Mouse (Mus musculus) neural tube, embryonic 14.5 days (tissue): ENCODE results near the gene 9130019O22Rik. TPM values are rescaled to one million over a fixed set of nuclear protein-coding genes. Genes with fewer than 3 reads are reported as not detected.
"Not testable (repeated sequence)": the region's sequence is repeated elsewhere in the genome, so short reads cannot be mapped to it uniquely, and the experiment has no call there.

Experiments used
- ATAC-seq: fragments of 200-750 bp; cut with Nextera tagmentation; 2 replicates; pipeline ENCODE4 v1.8.0; 2017; ENCODE audit warnings: low read depth, mild to moderate bottlenecking, moderate TSS enrichment, moderate library complexity
- H3K27ac ChIP-seq: fragments of 300-500 bp; sonication (generic); 2 replicates; pipeline ENCODE4 v1.5.1; 2014; ENCODE audit warnings: low read depth, mild to moderate bottlenecking, control low read depth, low read length, moderate library complexity, mixed read lengths
- H3K27me3 ChIP-seq: fragments of 300-500 bp; sonication (generic); 2 replicates; pipeline ENCODE4 v1.6.1; 2014; ENCODE audit warnings: low read length; ENCODE audit not compliant: control insufficient read depth, insufficient read depth
- H3K36me3 ChIP-seq: fragments of 300-500 bp; sonication (generic); 2 replicates; pipeline ENCODE4 v1.6.1; 2014; ENCODE audit warnings: low read length, mixed read lengths; ENCODE audit not compliant: control insufficient read depth, insufficient read depth
- H3K4me1 ChIP-seq: fragments of 300-500 bp; sonication (generic); 2 replicates; pipeline ENCODE4 v1.6.1; 2014; ENCODE audit warnings: low read length; ENCODE audit not compliant: control insufficient read depth, insufficient read depth
- H3K4me2 ChIP-seq: fragments of 300-500 bp; sonication (generic); 2 replicates; pipeline ENCODE4 v1.6.1; 2014; ENCODE audit warnings: mild to moderate bottlenecking, low read depth, low read length, control low read depth
- H3K4me3 ChIP-seq: fragments of 300-500 bp; sonication (generic); 2 replicates; pipeline ENCODE4 v1.5.1; 2014; ENCODE audit warnings: low read depth, low read length, control low read depth, mixed read lengths
- H3K9ac ChIP-seq: fragments of 300-500 bp; sonication (generic); replicated peaks from 2 replicates; pipeline ENCODE4 v1.6.1; 2014; ENCODE audit warnings: low read depth, mild to moderate bottlenecking, control low read depth, low read length, mixed read lengths
- H3K9me3 ChIP-seq: fragments of 300-500 bp; sonication (generic); 2 replicates; pipeline ENCODE4 v1.6.1; 2016; ENCODE audit warnings: low read length; ENCODE audit not compliant: control insufficient read depth
- WGBS: fragments of 180-500 bp; shearing (Covaris S2); extraction: QIAGEN DNeasy Blood & Tissue Kit; methylation state at CpG from one replicate; pipeline ENCODE4 v1.1.7; 2014; 5-methylcytosine and 5-hydroxymethylcytosine counted together
- polyA plus RNA-seq: library from polyadenylated mRNA; unstranded; fragments of >200 nt; fragmentation: Nextera tagmentation; extraction: Ambion mirVana; gene quantifications from 2 replicates; pipeline ENCODE4 v1.2.1, GENCODE M21; 2014

9130019O22Rik gene
- polyA plus RNA-seq, 1 experiment from 2014 or later, result 5.6 TPM

GRCm38 (mm10) chr7:127406002-127406987, 19.3 kb upstream of the 9130019O22Rik start, which contains the start of gene Zfp764:
Gene Zfp764, minus strand, starts transcription at chr7:127406822.
- peak within 1 kb of the TSS; percentile 45 for H3K4me3 ChIP-seq
- H3K4me1 ChIP-seq, H3K36me3 ChIP-seq, H3K9me3 ChIP-seq, H3K27me3 ChIP-seq: not testable (repeated sequence)
- 5% methylated on average over 39 of the region's 40 CpGs for WGBS
- peak within 1 kb of the TSS; percentile 79 for H3K4me2 ChIP-seq
- peak; percentile 86 for ATAC-seq
- H3K9ac ChIP-seq, result peak within 1 kb of the TSS; percentile 67
- peak within 1 kb of the TSS; percentile 35 for H3K27ac ChIP-seq

GRCm38 (mm10) chr7:127404101-127404500, 17.1 kb upstream of the 9130019O22Rik start:
- not testable (repeated sequence) for H3K4me3 ChIP-seq, H3K27me3 ChIP-seq, H3K9ac ChIP-seq, ATAC-seq, H3K36me3 ChIP-seq, H3K9me3 ChIP-seq, H3K27ac ChIP-seq, H3K4me1 ChIP-seq, H3K4me2 ChIP-seq
- 97% methylated on average over 6 of the region's 6 CpGs for WGBS

GRCm38 (mm10) chr7:127402980-127403379, 16.0 kb upstream of the 9130019O22Rik start:
- H3K9ac ChIP-seq, result no peak overlapping the region
- H3K27me3 ChIP-seq, result no peaks in the 10 kb centered on the region
- no peak overlapping the region for H3K27ac ChIP-seq
- ATAC-seq, result no peak
- H3K36me3 ChIP-seq, result no peaks in the 10 kb centered on the region
- 49% methylated on average over 2 of the region's 2 CpGs for WGBS
- H3K4me2 ChIP-seq, result no peak overlapping the region
- no peaks in the 10 kb centered on the region for H3K9me3 ChIP-seq
- H3K4me1 ChIP-seq, result no peaks in the 10 kb centered on the region
- H3K4me3 ChIP-seq, result no peak overlapping the region

GRCm38 (mm10) chr7:127400355-127400754, 13.4 kb upstream of the 9130019O22Rik start:
- H3K36me3 ChIP-seq, result no peaks in the 10 kb centered on the region
- WGBS, result 68% methylated on average over 3 of the region's 3 CpGs
- no peak overlapping the region for H3K27ac ChIP-seq
- no peaks in the 10 kb centered on the region for H3K9me3 ChIP-seq
- no peaks in the 10 kb centered on the region for H3K4me1 ChIP-seq
- no peak overlapping the region for H3K4me3 ChIP-seq
- no peaks in the 10 kb centered on the region for H3K27me3 ChIP-seq
- H3K9ac ChIP-seq, result no peak overlapping the region
- ATAC-seq, result no peak
- no peak overlapping the region for H3K4me2 ChIP-seq

- ATAC-seq, result peak; percentile 19; the same call in 1 of the 2 replicates
These were observed 7.0 kb upstream of the 9130019O22Rik start for GRCm38 (mm10) chr7:127393944-127394333.

GRCm38 (mm10) chr7:127393157-127393943, 6.4 kb upstream of the 9130019O22Rik start, which contains the start of gene E430018J23Rik:
Gene E430018J23Rik, minus strand, starts transcription at chr7:127393629.
- peak within 1 kb of the TSS; percentile 86 for H3K9ac ChIP-seq
- H3K27ac ChIP-seq, result peak within 1 kb of the TSS; percentile 92
- peaks cover 10% of the 10 kb centered on the region; the same call in 1 of the 2 replicates for H3K4me1 ChIP-seq
- H3K27me3 ChIP-seq, result no peaks in the 10 kb centered on the region
- H3K9me3 ChIP-seq, result no peaks in the 10 kb centered on the region
- no peaks in the 10 kb centered on the region for H3K36me3 ChIP-seq
- peak; percentile 93 for ATAC-seq
- H3K4me2 ChIP-seq, result peak within 1 kb of the TSS; percentile 78
- under 1% methylated on average over 45 of the region's 45 CpGs for WGBS
- H3K4me3 ChIP-seq, result peak within 1 kb of the TSS; percentile 68

More at GRCm38 (mm10) chr7:127393944-127394333, 7.0 kb upstream of the 9130019O22Rik start:
- 21% methylated on average over 7 of the region's 7 CpGs for WGBS
- Histone ChIP-seq H3K9me3 (no peaks in the 10 kb centered on the region), H3K36me3 (no peaks in the 10 kb centered on the region), H3K27ac (peak overlapping the region; percentile 92), H3K4me3 (peak overlapping the region; percentile 68), H3K9ac (peak overlapping the region; percentile 50), H3K4me1 (peaks cover 10% of the 10 kb centered on the region; the same call in 1 of the 2 replicates), H3K4me2 (peak overlapping the region; percentile 78), H3K27me3 (no peaks in the 10 kb centered on the region)

GRCm38 (mm10) chr7:127392251-127392824, 5.4 kb upstream of the 9130019O22Rik start:
- peaks cover 10% of the 10 kb centered on the region; the same call in 1 of the 2 replicates for H3K4me1 ChIP-seq
- H3K9me3 ChIP-seq, result no peaks in the 10 kb centered on the region
- no peaks in the 10 kb centered on the region for H3K27me3 ChIP-seq
- 89% methylated on average over 8 of the region's 8 CpGs for whole genome bisulfite sequencing
- H3K9ac ChIP-seq, result no peak overlapping the region
- H3K4me2 ChIP-seq, result peak overlapping the region; percentile 78
- H3K27ac ChIP-seq, result no peak overlapping the region
- peak overlapping the region; percentile 68 for H3K4me3 ChIP-seq
- ATAC-seq, result no peak
- no peaks in the 10 kb centered on the region for H3K36me3 ChIP-seq

GRCm38 (mm10) chr7:127391538-127391937, 4.6 kb upstream of the 9130019O22Rik start:
- Histone ChIP-seq H3K9me3 (no peaks in the 10 kb centered on the region), H3K9ac (no peak overlapping the region), H3K36me3 (no peaks in the 10 kb centered on the region), H3K27ac (no peak overlapping the region), H3K4me3 (no peak overlapping the region), H3K4me2 (no peak overlapping the region), H3K4me1 (peaks cover 10% of the 10 kb centered on the region; the same call in 1 of the 2 replicates), H3K27me3 (no peaks in the 10 kb centered on the region)
- no peak for ATAC-seq
- WGBS, result 95% methylated on average over 16 of the region's 16 CpGs
